Mouse (Mus musculus) C2C12 (cell line): ENCODE measurements around the gene Cdh1. TPM values are rescaled to one million over a fixed set of nuclear protein-coding genes. Genes with fewer than 3 reads are reported as not detected.

Experiments
- H3K27me3 ChIP-seq: one replicate; pipeline ENCODE4 v1.6.1; 2011; ENCODE audit not compliant: control insufficient read depth, insufficient read depth, insufficient read length
- H3K36me3 ChIP-seq: one replicate; pipeline ENCODE4 v1.6.1; 2011; ENCODE audit not compliant: control insufficient read depth, insufficient read depth
- H3K4me3 ChIP-seq: one replicate; pipeline ENCODE4 v1.5.1; 2011; ENCODE audit warnings: mild to moderate bottlenecking, control low read depth; ENCODE audit not compliant: poor library complexity, insufficient read depth, severe bottlenecking
- H3K79me2 ChIP-seq: one replicate; pipeline ENCODE4 v1.6.1; 2011; ENCODE audit not compliant: control insufficient read depth, insufficient read depth
- H3K79me3 ChIP-seq: one replicate; pipeline ENCODE4 v1.6.1; 2011; ENCODE audit warnings: low read depth, control low read depth
- H3ac ChIP-seq: one replicate; pipeline ENCODE3; 2011; ENCODE audit warnings: low read depth; ENCODE audit not compliant: control insufficient read depth, insufficient read length
- CEBPB ChIP-seq: IDR thresholded peaks from one replicate; pipeline ENCODE4 v1.6.1; 2011; ENCODE audit warnings: low read depth, mild to moderate bottlenecking, control low read depth, moderate library complexity
- CTCF ChIP-seq: IDR thresholded peaks from one replicate; pipeline ENCODE4 v1.5.1; 2011; ENCODE audit not compliant: control insufficient read depth, insufficient read depth, insufficient read length
- FOSL1 ChIP-seq: IDR thresholded peaks from one replicate; pipeline ENCODE4 v1.8.0; 2011; ENCODE audit warnings: mild to moderate bottlenecking, low read length; ENCODE audit not compliant: poor library complexity, insufficient read depth, severe bottlenecking
- MAX ChIP-seq: IDR thresholded peaks from one replicate; pipeline ENCODE4 v1.6.1; 2011; ENCODE audit warnings: mild to moderate bottlenecking, control low read depth
- MYOD1 ChIP-seq: IDR thresholded peaks from one replicate; pipeline ENCODE4 v1.6.1; 2011; ENCODE audit warnings: low read depth; ENCODE audit not compliant: control insufficient read depth, insufficient read length
- MYOG ChIP-seq: IDR thresholded peaks from one replicate; pipeline ENCODE4 v1.6.1; 2011; ENCODE audit not compliant: control insufficient read depth, insufficient read length; ENCODE audit errors: extremely low read depth
- USF1 ChIP-seq: IDR thresholded peaks from one replicate; pipeline ENCODE4 v1.6.1; 2011; ENCODE audit warnings: low read depth, mild to moderate bottlenecking, control low read depth, moderate library complexity
- polyA plus RNA-seq: library from polyadenylated mRNA; unstranded; fragments of >200 nt; fragmentation: generic; extraction: Trizol; gene quantifications from one replicate; pipeline ENCODE4 v1.2.1, GENCODE M21; 2012; ENCODE audit warnings: missing spikeins

Cdh1 gene
- polyA plus RNA-seq, 1 experiment, result 0.01 TPM

DNA sequence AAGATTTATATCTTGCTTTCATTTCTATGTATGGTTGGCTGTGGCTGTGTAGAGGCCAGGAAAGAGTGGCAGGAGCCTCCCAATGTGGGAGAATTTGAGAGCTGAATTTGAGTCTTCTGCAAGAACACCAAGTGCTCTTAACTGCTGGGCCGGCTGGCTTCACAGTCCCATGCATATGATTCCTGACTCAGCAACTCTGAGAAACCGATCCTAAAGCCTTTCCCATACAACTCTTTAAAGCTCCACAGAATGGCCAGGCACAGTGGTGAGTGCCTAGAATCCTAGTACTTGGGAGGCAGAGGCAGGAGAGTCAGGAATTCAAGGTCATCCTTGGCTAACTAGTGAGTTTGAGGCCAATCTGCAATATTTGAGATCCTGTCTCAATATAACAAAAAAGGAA is 23.6 kb upstream of the Cdh1 start:
- no peak overlapping the region for H3K4me3 ChIP-seq
- TF ChIP-seq CEBPB (no peak), FOSL1 (no peak), CTCF (no peak), MAX (no peak), MYOG (no peak), MYOD1 (no peak), USF1 (no peak)
- H3K79me3 ChIP-seq, result no peaks in the 10 kb centered on the region
- no peaks in the 10 kb centered on the region for H3K36me3 ChIP-seq
- no peaks in the 10 kb centered on the region for H3K27me3 ChIP-seq
- no peaks in the 10 kb centered on the region for H3K79me2 ChIP-seq
- no peak overlapping the region for H3ac ChIP-seq

DNA sequence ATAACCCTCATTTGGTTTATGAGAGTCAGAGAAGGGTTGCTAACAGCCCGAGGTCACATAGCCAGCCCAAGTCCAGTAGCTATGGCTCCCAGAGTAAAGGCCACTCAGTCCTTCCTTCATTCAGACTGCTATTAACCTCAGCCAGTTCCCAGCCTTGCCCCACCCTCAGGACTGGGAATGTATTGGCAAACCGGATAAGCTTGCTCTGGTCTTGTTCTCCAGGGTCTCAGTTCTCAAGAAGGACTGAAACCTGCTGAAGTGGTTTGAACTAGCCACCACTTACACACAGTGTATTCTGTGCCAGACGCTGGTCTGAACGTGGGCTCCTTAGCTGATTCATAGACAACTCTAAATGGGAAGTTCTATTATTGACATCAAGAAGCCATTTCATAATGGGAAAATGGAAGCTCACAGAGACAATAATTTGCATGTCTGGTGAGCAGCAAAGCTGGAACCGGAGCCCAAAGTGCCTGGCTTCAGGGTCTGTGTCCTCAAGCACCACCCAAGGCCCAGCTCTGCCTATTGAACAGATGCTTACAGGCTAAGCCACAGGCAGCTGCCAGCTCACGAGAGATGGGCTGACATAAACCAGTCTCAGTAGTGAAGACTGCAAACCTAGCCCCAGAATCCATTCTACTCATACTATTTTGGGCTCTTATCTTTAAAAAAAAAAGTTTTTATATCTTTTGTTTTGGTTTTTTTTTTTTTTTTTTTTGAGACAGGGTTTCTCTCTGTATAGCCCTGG is 21.6 kb upstream of the Cdh1 start:
- H3K36me3 ChIP-seq, result no peaks in the 10 kb centered on the region
- no peaks in the 10 kb centered on the region for H3K79me3 ChIP-seq
- TF ChIP-seq MYOD1, result no peak
- TF ChIP-seq CEBPB, result no peak
- TF ChIP-seq MYOG, result no peak
- TF ChIP-seq CTCF, result no peak
- no peak overlapping the region for H3ac ChIP-seq
- H3K4me3 ChIP-seq, result no peak overlapping the region
- no peaks in the 10 kb centered on the region for H3K27me3 ChIP-seq
- H3K79me2 ChIP-seq, result no peaks in the 10 kb centered on the region

GRCm38 (mm10) chr8:106584942-106585670 is 18.0 kb upstream of the Cdh1 start:
- no peaks in the 10 kb centered on the region for H3K27me3 ChIP-seq
- no peak for TF ChIP-seq MYOG
- no peak for TF ChIP-seq MYOD1
- TF ChIP-seq USF1, result no peak
- no peak for TF ChIP-seq CTCF
- TF ChIP-seq FOSL1, result no peak
- TF ChIP-seq CEBPB, result no peak
- TF ChIP-seq MAX, result no peak
- H3K79me2 ChIP-seq, result no peaks in the 10 kb centered on the region

GRCm38 (mm10) chr8:106585671-106586037 is 17.5 kb upstream of the Cdh1 start:
- Histone ChIP-seq H3K36me3 (no peaks in the 10 kb centered on the region), H3K4me3 (no peak overlapping the region), H3K27me3 (no peaks in the 10 kb centered on the region), H3ac (no peak overlapping the region), H3K79me3 (no peaks in the 10 kb centered on the region), H3K79me2 (no peaks in the 10 kb centered on the region)
- no peak for TF ChIP-seq CTCF
- TF ChIP-seq CEBPB, result no peak
- no peak for TF ChIP-seq FOSL1
- TF ChIP-seq MYOG, result no peak
- TF ChIP-seq MAX, result no peak
- TF ChIP-seq USF1, result no peak
- no peak for TF ChIP-seq MYOD1

More at GRCm38 (mm10) chr8:106584942-106585670, 18.0 kb upstream of the Cdh1 start:
- H3K79me3 ChIP-seq, result no peaks in the 10 kb centered on the region
- no peaks in the 10 kb centered on the region for H3K36me3 ChIP-seq
- no peak overlapping the region for H3ac ChIP-seq
- no peak overlapping the region for H3K4me3 ChIP-seq

DNA sequence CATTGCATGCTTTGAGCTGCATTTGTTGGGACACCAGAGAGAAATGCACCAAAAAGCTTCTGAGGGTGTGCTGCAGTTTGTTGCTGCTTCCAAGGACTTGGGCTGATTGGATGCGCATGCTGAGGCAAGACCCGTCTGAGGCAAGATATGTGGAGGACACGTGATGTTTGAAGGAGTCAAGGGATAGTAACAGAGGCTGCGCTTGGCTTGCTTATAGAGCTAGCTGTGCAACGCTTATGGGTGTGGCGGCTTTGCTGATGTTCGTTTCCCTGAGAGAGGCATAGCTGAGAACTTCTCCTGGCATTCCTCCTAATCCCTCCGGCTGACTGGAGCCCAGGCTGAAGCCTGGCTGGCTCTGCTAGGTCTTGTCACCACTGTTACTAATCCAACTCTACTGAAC is 16.3 kb upstream of the Cdh1 start:
- no peaks in the 10 kb centered on the region for H3K36me3 ChIP-seq
- H3K4me3 ChIP-seq, result no peak overlapping the region
- no peak for TF ChIP-seq USF1
- TF ChIP-seq CTCF, result no peak
- TF ChIP-seq CEBPB, result no peak
- no peak for TF ChIP-seq FOSL1
- TF ChIP-seq MYOG, result no peak
- no peak for TF ChIP-seq MAX
- TF ChIP-seq MYOD1, result no peak
- H3K79me3 ChIP-seq, result no peaks in the 10 kb centered on the region
- H3K27me3 ChIP-seq, result no peaks in the 10 kb centered on the region
- H3ac ChIP-seq, result no peak overlapping the region
- H3K79me2 ChIP-seq, result no peaks in the 10 kb centered on the region
